ENCODE assay signal across 8 mouse cellular contexts in the genomic region with DNA sequence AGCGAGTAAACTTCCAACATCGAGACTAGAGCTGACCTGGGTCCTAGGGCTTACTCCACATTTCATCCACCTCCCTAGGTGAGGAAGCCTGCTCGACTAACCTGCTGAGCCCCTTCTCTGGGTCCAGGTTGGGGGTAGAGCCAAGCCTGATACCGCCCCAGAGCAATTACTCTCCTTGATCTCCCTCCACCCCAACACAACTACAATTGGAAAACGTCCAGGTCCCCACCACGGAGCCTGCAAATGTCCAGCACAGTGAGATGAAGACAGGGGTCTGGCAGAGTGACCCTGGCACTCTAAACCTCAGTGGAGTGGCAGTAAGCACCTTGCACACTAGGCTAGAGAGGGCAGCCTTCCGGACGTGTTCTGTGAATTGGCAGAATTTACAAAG. TPM values are rescaled to one million over a fixed set of nuclear protein-coding genes. Genes with fewer than 3 reads are reported as not detected.
DNase-seq lines count a peak whose midpoint lies in the region; ATAC-seq and TF ChIP-seq lines count a peak whose summit lies in the region.

No protein-coding gene starts in this region.

- H3K9ac ChIP-seq in heart, embryonic 13.5 days, result peak overlapping the region; percentile 81
- peak overlapping the region; percentile 66; the same call in 1 of the 2 replicates for H3K9ac ChIP-seq in ES-E14 (ENCODE audit: insufficient read depth, low read depth, low read length, poor library complexity, severe bottlenecking)
- peak overlapping the region; percentile 72 for H3K9ac ChIP-seq in forebrain, embryonic 15.5 days (replicated peaks)
- H3K9ac ChIP-seq in liver, embryonic 15.5 days, result 0 out of 2 replicates have a peak overlapping the region, but pooled peaks have one; percentile 39

- H3K9me3 ChIP-seq in heart, embryonic 13.5 days, result no peaks in the 10 kb centered on the region
- no peaks in the 10 kb centered on the region for H3K9me3 ChIP-seq in ES-E14 (ENCODE audit: control insufficient read depth, insufficient read depth, low read depth, low read length)
- no peaks in the 10 kb centered on the region for H3K9me3 ChIP-seq in forebrain, embryonic 15.5 days
- no peaks in the 10 kb centered on the region for H3K9me3 ChIP-seq in liver, embryonic 15.5 days (replicated peaks)

- in situ Hi-C loops in ES-E14 (cut with MboI; ENCODE audit: low sequenced_read_pairs in 2 of 2, unreplicated experiment in 2 of 2), result no loop called here

- DNase-seq in heart, adult 11 months, result no peak
- DNase-seq in ES-E14 (ENCODE audit: low read depth, low spot score), result no peak
- DNase-seq in layer of hippocampus, adult 8-10 months (ENCODE audit: low spot score in 2 of 2), result no peak
- DNase-seq in layer of hippocampus, adult 9-11 months, result no peak

- peaks cover 15% of the 10 kb centered on the region for H3K4me1 ChIP-seq in heart, embryonic 13.5 days
- peaks cover 0 to 6% of the 10 kb centered on the region in 2 experiments; a peak in 1 of 4 replicates for H3K4me1 ChIP-seq in ES-E14 (ENCODE audit: control insufficient read depth in 2 of 2, insufficient read depth in 2 of 2, low read length in 2 of 2, poor library complexity in 1 of 2)
- H3K4me1 ChIP-seq in forebrain, embryonic 15.5 days, result peaks cover 18% of the 10 kb centered on the region
- peaks cover 4% of the 10 kb centered on the region for H3K4me1 ChIP-seq in liver, embryonic 15.5 days (replicated peaks)

- no peak for ATAC-seq in heart, embryonic 13.5 days (ENCODE audit: extremely low read depth, insufficient number of reproducible peaks, low FRiP score, low TSS enrichment)
- ATAC-seq in forebrain, embryonic 15.5 days (replicated peaks), result no peak
- no peak for ATAC-seq in liver, embryonic 15.5 days (ENCODE audit: insufficient read depth)
- no peak for ATAC-seq in megakaryocyte-erythroid progenitor cell, adult 5-6 weeks (replicated peaks; ENCODE audit: low FRiP score, low TSS enrichment, poor library complexity, severe bottlenecking)

- no peaks in the 10 kb centered on the region for H3K36me3 ChIP-seq in heart, embryonic 13.5 days
- H3K36me3 ChIP-seq in ES-E14 (ENCODE audit: control insufficient read depth, insufficient read depth, low read length, poor library complexity, severe bottlenecking), result no peaks in the 10 kb centered on the region
- H3K36me3 ChIP-seq in forebrain, embryonic 15.5 days, result no peaks in the 10 kb centered on the region
- no peaks in the 10 kb centered on the region for H3K36me3 ChIP-seq in liver, embryonic 15.5 days (replicated peaks)

- no peak overlapping the region for H3K27ac ChIP-seq in heart, embryonic 13.5 days (replicated peaks)
- H3K27ac ChIP-seq in ES-E14 (ENCODE audit: insufficient read depth, low read depth, low read length, poor library complexity, severe bottlenecking), result no peak overlapping the region
- no peak overlapping the region for H3K27ac ChIP-seq in forebrain, embryonic 15.5 days (replicated peaks)
- H3K27ac ChIP-seq in liver, embryonic 15.5 days (replicated peaks), result no peak overlapping the region

- H3K27me3 ChIP-seq in heart, embryonic 13.5 days (replicated peaks), result peaks cover 69% of the 10 kb centered on the region
- H3K27me3 ChIP-seq in forebrain, embryonic 15.5 days, result peaks cover 9% of the 10 kb centered on the region; the same call in 1 of the 2 replicates
- peaks cover 52% of the 10 kb centered on the region for H3K27me3 ChIP-seq in liver, embryonic 15.5 days

- peak overlapping the region; percentile 67 for H3K4me3 ChIP-seq in heart, embryonic 13.5 days
- peak overlapping the region; percentile 74 to 75 for H3K4me3 ChIP-seq in ES-E14 (ENCODE audit: insufficient read depth in 1 of 2, low read depth in 1 of 2, low read length in 2 of 2, poor library complexity in 1 of 2, severe bottlenecking in 1 of 2)
- H3K4me3 ChIP-seq in forebrain, embryonic 15.5 days, result peak overlapping the region; percentile 67
- H3K4me3 ChIP-seq in liver, embryonic 15.5 days (replicated peaks), result peak overlapping the region; percentile 52

- 17% methylated on average over 8 of the region's 8 CpGs for WGBS in heart, embryonic 13.5 days
- 10% methylated on average over 8 of the region's 8 CpGs for WGBS in forebrain, embryonic 15.5 days
- WGBS in liver, embryonic 15.5 days (ENCODE audit: insufficient replicate concordance), result 20% methylated on average over 8 of the region's 8 CpGs

- peak overlapping the region; percentile 91 for H3K4me2 ChIP-seq in heart, embryonic 13.5 days
- peak overlapping the region; percentile 71 for H3K4me2 ChIP-seq in forebrain, embryonic 15.5 days (replicated peaks)
- peak overlapping the region; percentile 75 for H3K4me2 ChIP-seq in liver, embryonic 15.5 days

TF ChIP-seq in ES-E14, 5 proteins besides CTCF, POLR2A, EP300 and RAD21:
- no peak for TF ChIP-seq HCFC1 (IDR thresholded peaks at IDR 0.05; ENCODE audit: borderline replicate concordance, insufficient read depth, low read length)
- TF ChIP-seq ZC3H11A (IDR thresholded peaks at IDR 0.05; ENCODE audit: borderline replicate concordance, low read depth, low read length), result no peak
- no peak for TF ChIP-seq MAFK (IDR thresholded peaks at IDR 0.05; ENCODE audit: insufficient read depth, low read depth, low read length)
- no peak for TF ChIP-seq ZNF384 (IDR thresholded peaks at IDR 0.05; ENCODE audit: low read depth, low read length)
- no peak for TF ChIP-seq CHD2 (IDR thresholded peaks at IDR 0.05; ENCODE audit: low read depth, low read length)
TF ChIP-seq in ES-E14: peak in this region for 0.

RNA-seq across cellular contexts. Expression of a gene that starts 6.2 kb away (rescaled TPM):
- polyA plus RNA-seq in heart, embryonic 13.5 days (2015; fragmentation: Nextera tagmentation; extraction: Ambion mirVana), result 8.9 and 9.8 TPM in 2 replicates
- total RNA-seq in ES-E14 (2012; rRNA removed), result 2.9 and 6.9 TPM in 2 replicates
- 29.3 and 32.0 TPM in 2 replicates for polyA plus RNA-seq in forebrain, embryonic 15.5 days (2015; fragmentation: Nextera tagmentation; extraction: Ambion mirVana)
- 1.9 and 2.4 TPM in 2 replicates for polyA plus RNA-seq in liver, embryonic 15.5 days (2015; fragmentation: Nextera tagmentation; extraction: Ambion mirVana)
- 10.8 and 13.9 TPM in 2 replicates for total RNA-seq in megakaryocyte-erythroid progenitor cell, adult 5-6 weeks (2014; fragmentation: Nextera tagmentation)
- 5.2 and 7.6 TPM in 2 replicates for total RNA-seq in megakaryocyte-erythroid progenitor cell, adult 5-6 weeks (2017)
- total RNA-seq in layer of hippocampus, adult 8-10 months (2022), result 100 to 1,000 TPM in 2 of 4 experiments, 10 to 100 TPM in 2; 80.6 to 117 (median 97.4) TPM

RNA-seq across cellular contexts. Expression of a gene that starts 15.1 kb away (rescaled TPM):
- 0.65 and 0.79 TPM in 2 replicates for polyA plus RNA-seq in heart, embryonic 13.5 days (2015; fragmentation: Nextera tagmentation; extraction: Ambion mirVana)
- 0.09 and 0.42 TPM in 2 replicates for total RNA-seq in ES-E14 (2012; rRNA removed)
- polyA plus RNA-seq in forebrain, embryonic 15.5 days (2015; fragmentation: Nextera tagmentation; extraction: Ambion mirVana), result 1.1 and 1.9 TPM in 2 replicates
- polyA plus RNA-seq in liver, embryonic 15.5 days (2015; fragmentation: Nextera tagmentation; extraction: Ambion mirVana), result 0.09 and 0.14 TPM in 2 replicates
- total RNA-seq in megakaryocyte-erythroid progenitor cell, adult 5-6 weeks (2014; fragmentation: Nextera tagmentation), result not detected in 2 replicates
- not detected in 2 replicates for total RNA-seq in megakaryocyte-erythroid progenitor cell, adult 5-6 weeks (2017)
- total RNA-seq in layer of hippocampus, adult 8-10 months (2022), result 1 to 10 TPM; 1.2 to 1.9 (median 1.6) TPM

RNA-seq across cellular contexts. Expression of a gene that starts 15.8 kb away (rescaled TPM):
- polyA plus RNA-seq in heart, embryonic 13.5 days (2015; fragmentation: Nextera tagmentation; extraction: Ambion mirVana), result 0.19 TPM in 2 replicates
- total RNA-seq in ES-E14 (2012; rRNA removed), result 0.09 TPM in 1 of 2 replicates, not detected in the other
- 0.33 and 0.89 TPM in 2 replicates for polyA plus RNA-seq in forebrain, embryonic 15.5 days (2015; fragmentation: Nextera tagmentation; extraction: Ambion mirVana)
- polyA plus RNA-seq in liver, embryonic 15.5 days (2015; fragmentation: Nextera tagmentation; extraction: Ambion mirVana), result not detected in 2 replicates
- not detected in 2 replicates for total RNA-seq in megakaryocyte-erythroid progenitor cell, adult 5-6 weeks (2014; fragmentation: Nextera tagmentation)
- 0.05 TPM in 1 of 2 replicates, not detected in the other for total RNA-seq in megakaryocyte-erythroid progenitor cell, adult 5-6 weeks (2017)
- 1 to 10 TPM in 3 of 4 experiments, under 1 TPM in 1; 0.91 to 1.6 (median 1.4) TPM for total RNA-seq in layer of hippocampus, adult 8-10 months (2022)

RNA-seq across cellular contexts. Expression of a gene that starts 42.3 kb away (rescaled TPM):
- polyA plus RNA-seq in heart, embryonic 13.5 days (2015; fragmentation: Nextera tagmentation; extraction: Ambion mirVana), result 23.8 and 24.7 TPM in 2 replicates
- 123 and 130 TPM in 2 replicates for total RNA-seq in ES-E14 (2012; rRNA removed)
- polyA plus RNA-seq in forebrain, embryonic 15.5 days (2015; fragmentation: Nextera tagmentation; extraction: Ambion mirVana), result 30.6 and 32.7 TPM in 2 replicates
- polyA plus RNA-seq in liver, embryonic 15.5 days (2015; fragmentation: Nextera tagmentation; extraction: Ambion mirVana), result 14.0 and 14.3 TPM in 2 replicates
- 88.7 and 152 TPM in 2 replicates for total RNA-seq in megakaryocyte-erythroid progenitor cell, adult 5-6 weeks (2014; fragmentation: Nextera tagmentation)
- 75.3 and 83.2 TPM in 2 replicates for total RNA-seq in megakaryocyte-erythroid progenitor cell, adult 5-6 weeks (2017)
- total RNA-seq in layer of hippocampus, adult 8-10 months (2022), result 10 to 100 TPM; 51.8 to 70.7 (median 60.0) TPM

RNA-seq across cellular contexts. Expression of a gene that starts 45.9 kb away (rescaled TPM):
- 31.7 and 35.4 TPM in 2 replicates for polyA plus RNA-seq in heart, embryonic 13.5 days (2015; fragmentation: Nextera tagmentation; extraction: Ambion mirVana)
- 24.4 and 32.9 TPM in 2 replicates for total RNA-seq in ES-E14 (2012; rRNA removed)
- 65.8 and 67.7 TPM in 2 replicates for polyA plus RNA-seq in forebrain, embryonic 15.5 days (2015; fragmentation: Nextera tagmentation; extraction: Ambion mirVana)
- 21.4 and 23.7 TPM in 2 replicates for polyA plus RNA-seq in liver, embryonic 15.5 days (2015; fragmentation: Nextera tagmentation; extraction: Ambion mirVana)
- total RNA-seq in megakaryocyte-erythroid progenitor cell, adult 5-6 weeks (2014; fragmentation: Nextera tagmentation), result 18.2 and 27.1 TPM in 2 replicates
- 23.3 and 45.1 TPM in 2 replicates for total RNA-seq in megakaryocyte-erythroid progenitor cell, adult 5-6 weeks (2017)
- total RNA-seq in layer of hippocampus, adult 8-10 months (2022), result 10 to 100 TPM; 42.9 to 47.0 (median 45.1) TPM

Comparison
In these comparisons a context has a peak if more than half of its experiments do, and no peak if none do; other contexts are left out.
1. RNA of a gene that starts 6.2 kb away (total RNA-seq): 80.6 to 117 TPM in layer of hippocampus, adult 8-10 months; 5.2 to 13.9 TPM in megakaryocyte-erythroid progenitor cell, adult 5-6 weeks and 2.9 to 6.9 TPM in ES-E14; every median in the first group is over 4 times any median in the second.
2. Peak in every context shown above with its lines, with median percentiles within 50 percentile points of each other: H3K4me2 ChIP-seq, H3K4me3 ChIP-seq and H3K9ac ChIP-seq.